Mouse (Mus musculus) heart, postnatal 0 days (tissue): ENCODE measurements around the gene Tmem184b. TPM values are rescaled to one million over a fixed set of nuclear protein-coding genes. Genes with fewer than 3 reads are reported as not detected.

Source experiments
- ATAC-seq: fragments of 200-750 bp; cut with Nextera tagmentation; 2 replicates; pipeline ENCODE4 v1.8.0; 2017; ENCODE audit warnings: low read depth, moderate number of reproducible peaks, moderate library complexity; ENCODE audit not compliant: insufficient read depth
- DNase-seq: peaks from one replicate; pipeline ENCODE4 v3.0.0-alpha.2; 2016; ENCODE audit warnings: low spot score
- H3K27ac ChIP-seq: fragments of 300-500 bp; sonication (generic); 2 replicates; pipeline ENCODE4 v1.5.1; 2014; ENCODE audit warnings: low read depth, mild to moderate bottlenecking
- H3K27me3 ChIP-seq: fragments of 300-500 bp; sonication (generic); 2 replicates; pipeline ENCODE4 v1.6.1; 2014; ENCODE audit warnings: low read length, mixed read lengths; ENCODE audit not compliant: control insufficient read depth, insufficient read depth
- H3K36me3 ChIP-seq: fragments of 300-500 bp; sonication (generic); replicated peaks from 2 replicates; pipeline ENCODE4 v1.6.1; 2014; ENCODE audit warnings: low read length, mixed read lengths; ENCODE audit not compliant: control insufficient read depth, insufficient read depth
- H3K4me1 ChIP-seq: fragments of 300-500 bp; sonication (generic); 2 replicates; pipeline ENCODE4 v1.6.1; 2014; ENCODE audit warnings: antibody characterized with exemption; ENCODE audit not compliant: control insufficient read depth, insufficient read depth
- H3K4me2 ChIP-seq: fragments of 300-500 bp; sonication (generic); 2 replicates; pipeline ENCODE4 v1.6.1; 2014; ENCODE audit warnings: low read depth, mild to moderate bottlenecking, low read length, moderate library complexity
- H3K4me3 ChIP-seq: fragments of 300-500 bp; sonication (generic); 2 replicates; pipeline ENCODE4 v1.5.1; 2014; ENCODE audit warnings: low read depth, low read length
- H3K9ac ChIP-seq: fragments of 300-500 bp; sonication (generic); replicated peaks from 2 replicates; pipeline ENCODE4 v1.6.1; 2014; ENCODE audit warnings: low read depth, low read length, mixed read lengths
- H3K9me3 ChIP-seq: fragments of 300-500 bp; sonication (generic); replicated peaks from 2 replicates; pipeline ENCODE4 v1.6.1; 2016; ENCODE audit warnings: low read length; ENCODE audit not compliant: control insufficient read depth
- CTCF ChIP-seq: IDR thresholded peaks from 2 replicates; pipeline ENCODE4 v1.5.1; 2016; ENCODE audit warnings: antibody characterized with exemption, control low read depth, low read depth
- EP300 ChIP-seq: IDR thresholded peaks from 2 replicates; pipeline ENCODE4 v1.6.1; 2016; ENCODE audit warnings: antibody characterized with exemption, low read depth
- WGBS: fragments of 180-500 bp; shearing (Covaris S2); extraction: QIAGEN DNeasy Blood & Tissue Kit; methylation state at CpG from one replicate; pipeline ENCODE4 v1.1.7; 2014; 5-methylcytosine and 5-hydroxymethylcytosine counted together
- polyA plus RNA-seq: library from polyadenylated mRNA; unstranded; fragments of >200 nt; fragmentation: Nextera tagmentation; extraction: Ambion mirVana; gene quantifications from 2 replicates; pipeline ENCODE4 v1.2.1, GENCODE M21; 2015
- total RNA-seq: library from RNA; depleted of rRNA; stranded (reverse); fragments of >200 nt; gene quantifications from 2 replicates; pipeline ENCODE4 v1.2.3, GENCODE M21; 2014; ENCODE audit warnings: low replicate concordance

The Tmem184b gene
- total and polyA plus RNA-seq, 2 experiments from 2014 or later = 31.8 to 70.6 TPM

DNA sequence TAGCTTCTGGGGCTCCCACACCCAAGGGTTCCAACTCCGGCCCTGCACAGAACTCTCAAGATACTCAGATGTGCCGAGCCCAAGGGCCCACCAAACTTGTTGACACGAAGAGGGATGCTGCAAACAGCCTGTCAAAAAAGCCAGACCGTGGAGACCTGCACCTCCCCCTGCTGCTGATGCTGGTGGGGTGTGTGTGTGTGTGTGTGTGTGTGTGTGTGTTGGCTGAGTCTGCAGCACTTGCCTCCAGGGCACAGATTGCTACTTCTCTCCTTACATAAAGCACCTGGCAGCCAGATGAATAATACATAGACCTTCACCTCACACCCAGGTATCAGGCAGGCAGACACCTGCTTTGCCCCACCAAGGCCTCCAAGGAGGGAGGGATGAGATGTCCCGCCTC lies 1.2 kb downstream of the Tmem184b start:
- 12% methylated on average over 5 of the region's 5 CpGs for WGBS
- Histone ChIP-seq H3K27ac (no peak overlapping the region), H3K4me3 (peak overlapping the region; percentile 95), H3K9ac (peak overlapping the region; percentile 86), H3K36me3 (no peaks in the 10 kb centered on the region), H3K27me3 (no peaks in the 10 kb centered on the region), H3K9me3 (no peaks in the 10 kb centered on the region), H3K4me1 (peaks cover 41% of the 10 kb centered on the region), H3K4me2 (peak overlapping the region; percentile 94)
- DNase-seq (no peak), ATAC-seq (no peak)
- no peak for TF ChIP-seq CTCF
- TF ChIP-seq EP300 = no peak

DNA sequence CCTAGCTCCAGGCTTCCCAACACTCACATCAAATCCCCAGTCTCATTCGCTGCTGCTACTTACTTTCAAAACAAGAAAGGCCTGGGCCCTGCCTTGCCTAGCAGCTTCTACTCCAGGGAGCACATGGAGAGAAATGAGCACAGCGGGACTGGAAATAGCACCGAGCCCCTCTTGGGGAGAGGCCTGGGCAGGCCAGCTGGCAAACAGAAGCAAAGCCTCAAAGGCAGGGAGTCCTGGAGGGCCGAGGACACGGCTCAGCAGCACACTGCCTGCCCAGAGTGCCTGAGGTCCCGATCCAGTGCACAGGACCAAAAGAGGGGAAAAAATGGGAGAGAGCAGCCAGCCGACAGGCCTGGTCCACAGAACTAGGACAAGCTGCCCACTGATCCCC lies 2.4 kb downstream of the Tmem184b start:
- peaks cover 41% of the 10 kb centered on the region for H3K4me1 ChIP-seq

DNA sequence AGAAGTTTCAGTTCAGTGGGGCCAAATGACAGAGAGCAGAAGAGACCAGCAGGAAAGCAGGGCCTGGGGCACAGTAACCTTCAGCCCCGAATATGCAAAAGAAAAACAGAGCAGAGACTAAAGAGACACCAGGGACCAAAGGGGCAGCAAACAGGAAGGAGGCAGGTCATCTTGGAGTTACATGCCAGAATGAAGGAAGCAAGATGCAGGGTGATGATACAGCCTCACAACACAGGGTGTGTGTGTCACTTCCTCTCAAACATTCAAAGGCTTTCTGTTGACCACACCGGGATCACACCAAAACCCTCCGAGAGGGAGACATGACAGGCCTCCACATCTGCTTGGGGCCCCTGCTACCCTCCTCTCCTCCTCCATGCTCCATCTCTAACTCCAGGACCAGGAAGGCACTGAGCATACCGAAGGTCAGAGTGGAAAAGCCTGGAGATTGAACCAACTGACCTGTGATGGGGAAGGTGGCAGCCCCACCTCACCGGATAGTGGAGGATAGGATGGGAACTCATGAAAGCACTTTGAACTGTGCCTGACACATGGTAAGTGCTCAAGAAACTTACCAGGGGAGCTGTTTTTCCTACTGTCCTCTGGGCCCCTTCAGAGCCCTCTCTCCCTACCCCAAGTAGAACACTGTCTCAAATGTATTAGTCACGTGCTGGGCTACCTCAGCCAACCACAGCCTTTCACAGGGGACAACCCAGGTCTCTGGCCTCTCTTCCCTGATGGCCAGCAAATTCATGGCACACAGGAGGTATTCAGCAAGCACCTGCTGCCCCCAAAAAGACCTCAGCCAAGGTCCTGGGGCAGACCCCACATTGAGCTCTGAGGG lies 3.0 kb downstream of the Tmem184b start:
- H3K9me3 ChIP-seq = no peaks in the 10 kb centered on the region
- peak overlapping the region; percentile 89 for H3K27ac ChIP-seq
- ATAC-seq (no peak), DNase-seq (no peak)
- H3K4me1 ChIP-seq = peaks cover 43% of the 10 kb centered on the region
- 0 out of 2 replicates have a peak overlapping the region, but pooled peaks have one; percentile 36 for H3K9ac ChIP-seq
- WGBS = 36% methylated on average over 6 of the region's 6 CpGs
- no peak for TF ChIP-seq EP300
- TF ChIP-seq CTCF = no peak
- no peak overlapping the region; the same call in 1 of the 2 replicates for H3K4me3 ChIP-seq
- H3K27me3 ChIP-seq = no peaks in the 10 kb centered on the region
- H3K4me2 ChIP-seq = peak overlapping the region; percentile 94
- no peaks in the 10 kb centered on the region for H3K36me3 ChIP-seq

More for the DNA sequence above, 2.4 kb downstream of the Tmem184b start:
- Histone ChIP-seq H3K36me3 (no peaks in the 10 kb centered on the region), H3K4me3 (peak overlapping the region; percentile 7; the same call in 1 of the 2 replicates), H3K27ac (peak overlapping the region; percentile 89), H3K9me3 (no peaks in the 10 kb centered on the region), H3K4me2 (peak overlapping the region; percentile 94), H3K27me3 (no peaks in the 10 kb centered on the region), H3K9ac (peak overlapping the region; percentile 36; the same call in 1 of the 2 replicates)
- WGBS = 21% methylated on average over 7 of the region's 7 CpGs
- ATAC-seq = no peak
- no peak for DNase-seq
- no peak for TF ChIP-seq CTCF
- TF ChIP-seq EP300 = no peak

DNA sequence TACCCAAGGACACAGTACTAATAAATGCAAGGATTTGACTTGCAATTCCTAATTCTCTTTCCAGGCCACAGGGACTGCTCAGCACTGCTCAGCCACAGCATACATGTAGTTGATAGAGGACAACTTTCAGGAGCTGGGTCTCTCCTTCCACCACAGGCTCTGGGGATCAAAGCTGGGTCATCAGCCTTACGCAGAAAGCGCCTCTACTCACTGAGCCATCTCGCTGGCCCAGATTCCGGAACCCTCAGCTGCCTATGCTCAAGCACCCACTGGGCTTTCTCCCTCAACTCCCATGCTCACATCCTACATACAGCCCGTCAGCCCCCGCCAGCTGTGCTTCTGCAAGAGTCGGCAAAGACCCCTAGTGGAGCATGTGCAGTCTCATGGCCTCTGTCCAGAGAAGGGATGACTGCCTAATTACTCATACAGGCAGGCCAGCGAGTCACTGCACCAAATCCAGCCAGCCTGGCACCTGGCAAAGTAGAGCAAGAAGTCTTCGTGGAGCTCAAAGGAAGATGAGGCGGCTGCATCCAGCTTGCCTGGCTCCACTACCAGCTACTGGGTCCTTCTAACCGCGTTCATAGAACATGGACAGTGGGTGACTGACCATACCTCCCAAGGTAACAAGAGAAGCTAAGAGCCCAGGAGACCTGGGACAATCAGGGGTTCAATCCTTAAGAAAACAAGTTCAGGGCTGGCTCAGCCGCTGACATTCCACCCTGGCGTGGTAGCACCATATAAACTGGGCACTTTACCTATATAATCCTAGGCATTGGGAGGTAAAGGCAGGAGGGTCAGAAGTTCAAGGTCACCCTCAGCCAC lies 3.9 kb downstream of the Tmem184b start:
- H3K36me3 ChIP-seq = no peaks in the 10 kb centered on the region
- no peaks in the 10 kb centered on the region for H3K27me3 ChIP-seq
- H3K4me3 ChIP-seq = no peak overlapping the region
- DNase-seq (no peak), ATAC-seq (no peak)
- no peak overlapping the region for H3K4me2 ChIP-seq
- WGBS = 61% methylated on average over 14 of the region's 14 CpGs
- H3K9me3 ChIP-seq = no peaks in the 10 kb centered on the region
- H3K4me1 ChIP-seq = peaks cover 52% of the 10 kb centered on the region
- TF ChIP-seq EP300 (no peak), CTCF (no peak)
- peak overlapping the region; percentile 89 for H3K27ac ChIP-seq
- H3K9ac ChIP-seq = peak overlapping the region; percentile 21; the same call in 1 of the 2 replicates

DNA sequence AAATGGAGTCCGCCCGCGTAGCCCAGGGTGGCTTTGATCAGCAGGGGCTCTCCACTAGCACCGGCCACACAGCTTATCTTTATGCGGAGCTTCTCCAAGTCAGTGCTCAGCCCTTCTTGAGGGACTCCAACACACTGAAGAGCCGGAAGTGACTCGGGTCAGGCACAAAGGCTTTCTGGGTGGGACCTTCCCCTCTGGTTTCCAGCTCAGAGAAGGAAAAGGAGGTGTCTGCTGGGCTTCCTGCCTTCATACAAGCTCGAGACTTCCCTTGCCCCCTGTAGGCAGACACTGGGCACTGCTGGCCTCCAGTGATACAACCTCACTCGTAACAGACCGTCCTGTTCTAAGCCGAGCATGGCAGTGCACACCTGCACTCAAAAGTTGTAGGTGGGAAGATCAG lies 6.6 kb downstream of the Tmem184b start:
- Histone ChIP-seq H3K27ac (peak overlapping the region; percentile 62), H3K4me1 (peaks cover 70% of the 10 kb centered on the region), H3K9ac (peak overlapping the region; percentile 24; the same call in 1 of the 2 replicates), H3K36me3 (no peaks in the 10 kb centered on the region), H3K9me3 (no peaks in the 10 kb centered on the region), H3K4me2 (peak overlapping the region; percentile 48), H3K4me3 (peak overlapping the region; percentile 23), H3K27me3 (no peaks in the 10 kb centered on the region)
- 63% methylated on average over 11 of the region's 11 CpGs for WGBS
- ATAC-seq = peak; percentile 46
- peak; percentile 80 for DNase-seq
- TF ChIP-seq CTCF = peak; percentile 61
- no peak; the same call in 1 of the 2 replicates for TF ChIP-seq EP300
